Mouse (Mus musculus) hematopoietic multipotent progenitor cell, adult 10-12 weeks (in vitro differentiated cells): ENCODE data around the gene Chchd4. TPM values are rescaled to one million over a fixed set of nuclear protein-coding genes. Genes with fewer than 3 reads are reported as not detected.

Source experiments
- polyA plus RNA-seq: library from polyadenylated mRNA; stranded (reverse); fragments of >175 nt; gene quantifications from 2 replicates; pipeline ENCODE4 v1.2.3, GENCODE M21; 2012; ENCODE audit warnings: low replicate concordance

Chchd4 gene
- polyA plus RNA-seq = 3.1 and 4.6 TPM in 2 replicates

GRCm38 (mm10) chr6:91472868-91473804, at the start of gene Chchd4, which contains the start of gene Tmem43:
TSS of gene Chchd4 (minus strand) at chr6:91473546.
TSS of gene Tmem43 (plus strand) at chr6:91473703.

GRCm38 (mm10) chr6:91515545-91516449, 42.5 kb upstream of the Chchd4 start, which contains the start of the genes Xpc and Lsm3:
TSS of gene Xpc (minus strand) at chr6:91515888.
TSS of gene Lsm3 (plus strand) at chr6:91515928.

Other genes with a start within 250 kb of the Chchd4 start
- gene Wnt7a, start 62.2 kb downstream of the Chchd4 start, polyA plus RNA-seq = 0.04 TPM in 1 of 2 replicates, not detected in the other
- gene Tmem43, start 157 bp upstream of the Chchd4 start, polyA plus RNA-seq = 6.6 and 10.8 TPM in 2 replicates
- gene Xpc, start 42.3 kb upstream of the Chchd4 start, polyA plus RNA-seq = 12.0 and 13.3 TPM in 2 replicates
- gene Lsm3, start 42.4 kb upstream of the Chchd4 start, polyA plus RNA-seq = 2.5 and 8.7 TPM in 2 replicates
- gene Slc6a6, start 210.5 kb upstream of the Chchd4 start, polyA plus RNA-seq = 53.1 and 72.6 TPM in 2 replicates